Mouse (Mus musculus) liver, postnatal 0 days (tissue): ENCODE data around the gene Got2.
A peak's percentile ranks its signal among the peaks of the same experiment; 100 is the strongest.

Source experiments
- CTCF ChIP-seq: sonication (generic); IDR thresholded peaks from 2 replicates; pipeline ENCODE4 v1.5.1; 2016; ENCODE audit warnings: antibody characterized with exemption, low read depth
- EP300 ChIP-seq: IDR thresholded peaks from 2 replicates; pipeline ENCODE4 v1.6.1; 2016; ENCODE audit warnings: antibody characterized with exemption, low read depth, mild to moderate bottlenecking

DNA sequence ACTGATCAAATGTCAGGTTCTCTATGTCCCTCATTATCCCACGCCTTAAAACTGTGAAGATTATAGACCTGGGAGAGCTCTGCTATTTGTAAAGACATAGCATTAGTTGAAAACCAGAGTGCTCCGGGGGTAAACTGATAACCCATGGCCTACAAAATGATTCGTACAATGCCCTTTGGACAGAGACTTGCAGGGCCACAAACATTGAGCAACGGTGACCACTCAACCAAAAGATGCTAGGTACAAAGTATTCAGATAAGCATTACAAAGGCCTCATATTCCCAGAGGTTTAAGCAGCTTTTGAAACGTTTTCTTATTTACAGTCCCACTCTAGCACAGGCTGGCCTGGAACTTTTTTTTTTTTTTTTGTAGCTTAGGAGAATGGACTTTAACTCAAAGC, 2.4 kb downstream of the Got2 start:
- TF ChIP-seq CTCF (no peak), EP300 (peak; percentile 91)
